Mouse (Mus musculus) adrenal gland, postnatal 10 days (tissue): Measurements from ENCODE around the gene Cabp2. TPM values are rescaled to one million over a fixed set of nuclear protein-coding genes. Genes with fewer than 3 reads are reported as not detected.

ENCODE experiments used
- DNase-seq: peaks from one replicate; pipeline ENCODE4 v3.0.0; 2021; ENCODE audit warnings: mixed read lengths
- total RNA-seq, 2 experiments: library from RNA; stranded (reverse); gene quantifications; 2 replicates each; pipeline ENCODE4 v1.2.3; 2021

The Cabp2 gene
- total RNA-seq, 2 experiments from 2014 or later = 0.63 TPM; not detected in 1

- no peak for DNase-seq
Observed at GRCm38 (mm10) chr19:4082219-4082965, 1.0 kb downstream of the Cabp2 start.

GRCm38 (mm10) chr19:4083316-4083715, 1.9 kb downstream of the Cabp2 start:
- no peak for DNase-seq

GRCm38 (mm10) chr19:4083826-4084225, 2.4 kb downstream of the Cabp2 start:
- DNase-seq = no peak

GRCm38 (mm10) chr19:4084984-4085383, 3.6 kb downstream of the Cabp2 start:
- DNase-seq = peak; percentile 40

GRCm38 (mm10) chr19:4086156-4086555, 4.8 kb downstream of the Cabp2 start:
- no peak for DNase-seq

GRCm38 (mm10) chr19:4087090-4087489, 5.7 kb downstream of the Cabp2 start:
- DNase-seq = no peak

GRCm38 (mm10) chr19:4088146-4088545, 6.8 kb downstream of the Cabp2 start:
- DNase-seq = no peak

- no peak for DNase-seq
Observed at GRCm38 (mm10) chr19:4089128-4089527, 7.8 kb downstream of the Cabp2 start.

- no peak for DNase-seq
Observed at GRCm38 (mm10) chr19:4090446-4090845, 9.1 kb downstream of the Cabp2 start.

GRCm38 (mm10) chr19:4091383-4091782, 10.0 kb downstream of the Cabp2 start:
- DNase-seq = no peak

- no peak for DNase-seq
Observed at GRCm38 (mm10) chr19:4092750-4093149, 11.4 kb downstream of the Cabp2 start.

GRCm38 (mm10) chr19:4093772-4094171, 12.4 kb downstream of the Cabp2 start:
- no peak for DNase-seq

- no peak for DNase-seq
Observed at GRCm38 (mm10) chr19:4094348-4094747, 13.0 kb downstream of the Cabp2 start.

GRCm38 (mm10) chr19:4094774-4095303, 13.5 kb downstream of the Cabp2 start:
- DNase-seq = no peak

- DNase-seq = no peak
Observed at GRCm38 (mm10) chr19:4095802-4096201, 14.4 kb downstream of the Cabp2 start.

- DNase-seq = peak; percentile 100
Observed at GRCm38 (mm10) chr19:4096642-4097440, 15.5 kb downstream of the Cabp2 start, which contains the start of gene Cdk2ap2. TSS of gene Cdk2ap2 (plus strand) at chr19:4097182.

- DNase-seq = no peak
Observed at GRCm38 (mm10) chr19:4097441-4097825, 16.1 kb downstream of the Cabp2 start.

- no peak for DNase-seq
Observed at GRCm38 (mm10) chr19:4098426-4098825, 17.0 kb downstream of the Cabp2 start.

- peak; percentile 97 for DNase-seq
Observed at GRCm38 (mm10) chr19:4099056-4099455, 17.7 kb downstream of the Cabp2 start.

GRCm38 (mm10) chr19:4099837-4100717, 18.7 kb downstream of the Cabp2 start, which contains the start of gene Pitpnm1:
TSS of gene Pitpnm1 (plus strand) at chr19:4099998.
- peak; percentile 90 for DNase-seq

- peak; percentile 81 for DNase-seq
Observed at GRCm38 (mm10) chr19:4100718-4101261, 19.4 kb downstream of the Cabp2 start.

- no peak for DNase-seq
Observed at GRCm38 (mm10) chr19:4101466-4101865, 20.1 kb downstream of the Cabp2 start.
